In genomic region chr14:24747796-24748496, GRCm38 (mm10) we compare ENCODE assay signal across 8 mouse cellular contexts.
DNase-seq lines count a peak whose midpoint lies in the region; ATAC-seq and TF ChIP-seq lines count a peak whose summit lies in the region.

No protein-coding gene starts in this region.

- WGBS in heart, postnatal 0 days, result 30% methylated on average over 7 of the region's 7 CpGs
- WGBS in limb, embryonic 12.5 days, result 42% methylated on average over 7 of the region's 7 CpGs
- 18% methylated on average over 7 of the region's 7 CpGs for WGBS in stomach, embryonic 14.5 days

- H3K4me3 ChIP-seq in heart, postnatal 0 days (ENCODE audit: low read depth, low read length), result no peak overlapping the region
- no peak overlapping the region for H3K4me3 ChIP-seq in limb, embryonic 12.5 days (replicated peaks)
- H3K4me3 ChIP-seq in stomach, embryonic 14.5 days (ENCODE audit: low read depth, low read length), result no peak overlapping the region

- no peak for TF ChIP-seq CTCF in heart, postnatal 0 days (IDR thresholded peaks at IDR 0.05; ENCODE audit: low read depth)

- no peak; the same call in 1 of the 2 replicates for TF ChIP-seq EP300 in heart, postnatal 0 days (IDR thresholded peaks at IDR 0.05; ENCODE audit: low read depth)

- peak overlapping the region; percentile 16; the same call in 1 of the 2 replicates for H3K4me2 ChIP-seq in heart, postnatal 0 days (ENCODE audit: low read depth, low read length)
- peak overlapping the region; percentile 2; the same call in 1 of the 2 replicates for H3K4me2 ChIP-seq in limb, embryonic 12.5 days
- no peak overlapping the region; the same call in 1 of the 2 replicates for H3K4me2 ChIP-seq in stomach, embryonic 14.5 days (replicated peaks; ENCODE audit: low read depth, low read length)

- intact Hi-C loops in left cerebral cortex, postnatal 4 days (cut with DNase I), result no loop called here

- no peaks in the 10 kb centered on the region for H3K36me3 ChIP-seq in heart, postnatal 0 days (replicated peaks; ENCODE audit: control insufficient read depth, insufficient read depth, low read length)
- H3K36me3 ChIP-seq in limb, embryonic 12.5 days, result no peaks in the 10 kb centered on the region
- H3K36me3 ChIP-seq in stomach, embryonic 14.5 days (ENCODE audit: control insufficient read depth, insufficient read depth, low read length), result no peaks in the 10 kb centered on the region

- no peaks in the 10 kb centered on the region for H3K9me3 ChIP-seq in heart, postnatal 0 days (replicated peaks; ENCODE audit: control insufficient read depth, low read length)
- H3K9me3 ChIP-seq in limb, embryonic 12.5 days, result no peaks in the 10 kb centered on the region
- H3K9me3 ChIP-seq in stomach, embryonic 14.5 days (ENCODE audit: control insufficient read depth, low read depth, low read length), result no peaks in the 10 kb centered on the region

- no peak overlapping the region for H3K9ac ChIP-seq in heart, postnatal 0 days (replicated peaks; ENCODE audit: low read depth, low read length)
- 0 out of 2 replicates have a peak overlapping the region, but pooled peaks have one; percentile 1 for H3K9ac ChIP-seq in limb, embryonic 12.5 days (replicated peaks)
- no peak overlapping the region for H3K9ac ChIP-seq in stomach, embryonic 14.5 days (replicated peaks; ENCODE audit: low read depth, low read length)

- H3K27me3 ChIP-seq in heart, postnatal 0 days (ENCODE audit: control insufficient read depth, insufficient read depth, low read length), result no peaks in the 10 kb centered on the region
- no peaks in the 10 kb centered on the region for H3K27me3 ChIP-seq in limb, embryonic 12.5 days
- H3K27me3 ChIP-seq in stomach, embryonic 14.5 days (ENCODE audit: control insufficient read depth, insufficient read depth, low read length), result no peaks in the 10 kb centered on the region

- ATAC-seq in heart, postnatal 0 days (ENCODE audit: insufficient read depth, low read depth), result peak; percentile 89
- no peak for ATAC-seq in limb, embryonic 12.5 days (ENCODE audit: insufficient number of reproducible peaks, insufficient read depth, low FRiP score, low TSS enrichment, low read depth)
- ATAC-seq in stomach, embryonic 14.5 days (ENCODE audit: insufficient number of reproducible peaks, insufficient read depth, low FRiP score, low read depth), result peak; percentile 68
- ATAC-seq in activated CD4-positive, CD25-positive, alpha-beta regulatory T cell, adult 4 months, result no peak

- H3K27ac ChIP-seq in heart, postnatal 0 days (ENCODE audit: low read depth), result peak overlapping the region; percentile 83
- H3K27ac ChIP-seq in limb, embryonic 12.5 days, result peak overlapping the region; percentile 46
- H3K27ac ChIP-seq in stomach, embryonic 14.5 days (ENCODE audit: low read length), result peak overlapping the region; percentile 87

- DNase-seq in left cerebral cortex, postnatal 4 days, result peak; percentile 33
- no peak for DNase-seq in left cerebral cortex, adult 11 months (ENCODE audit: low spot score)
- peak; percentile 74 for DNase-seq in heart, postnatal 0 days (ENCODE audit: low spot score)
- no peak for DNase-seq in layer of hippocampus, adult 8-10 months (ENCODE audit: low spot score in 2 of 2)
- DNase-seq in ovary, adult 18-20 months (ENCODE audit: low spot score), result no peak

- peaks cover 42% of the 10 kb centered on the region for H3K4me1 ChIP-seq in heart, postnatal 0 days (ENCODE audit: control insufficient read depth, insufficient read depth)
- peaks cover 33% of the 10 kb centered on the region for H3K4me1 ChIP-seq in limb, embryonic 12.5 days (replicated peaks)
- 0 out of 2 replicates have a peak, but pooled peaks cover 6% of the 10 kb centered on the region for H3K4me1 ChIP-seq in stomach, embryonic 14.5 days (ENCODE audit: control insufficient read depth, insufficient read depth, low read length)

Comparison
In these comparisons a context has a peak if more than half of its experiments do, and no peak if none do; other contexts are left out.
1. DNase-seq: peak in left cerebral cortex, postnatal 4 days (single experiment) and heart, postnatal 0 days (single experiment); none in left cerebral cortex, adult 11 months (single experiment), layer of hippocampus, adult 8-10 months (0 of 2) and ovary, adult 18-20 months (single experiment).
2. ATAC-seq: peak in heart, postnatal 0 days (single experiment) and stomach, embryonic 14.5 days (single experiment); none in limb, embryonic 12.5 days (single experiment) and activated CD4-positive, CD25-positive, alpha-beta regulatory T cell, adult 4 months (single experiment).
3. Peak in every context shown above with its lines, with median percentiles within 50 percentile points of each other: H3K27ac ChIP-seq.